Mouse (Mus musculus): ENCODE results near the gene Gnl1. TPM values are rescaled to one million over a fixed set of nuclear protein-coding genes. Genes with fewer than 3 reads are reported as not detected.
"Not testable (repeated sequence)": the region's sequence is repeated elsewhere in the genome, so short reads cannot be mapped to it uniquely, and the experiment has no call there.

The Gnl1 gene
- total RNA-seq (2017), result 18.3 and 22.1 TPM in 2 replicates

DNA sequence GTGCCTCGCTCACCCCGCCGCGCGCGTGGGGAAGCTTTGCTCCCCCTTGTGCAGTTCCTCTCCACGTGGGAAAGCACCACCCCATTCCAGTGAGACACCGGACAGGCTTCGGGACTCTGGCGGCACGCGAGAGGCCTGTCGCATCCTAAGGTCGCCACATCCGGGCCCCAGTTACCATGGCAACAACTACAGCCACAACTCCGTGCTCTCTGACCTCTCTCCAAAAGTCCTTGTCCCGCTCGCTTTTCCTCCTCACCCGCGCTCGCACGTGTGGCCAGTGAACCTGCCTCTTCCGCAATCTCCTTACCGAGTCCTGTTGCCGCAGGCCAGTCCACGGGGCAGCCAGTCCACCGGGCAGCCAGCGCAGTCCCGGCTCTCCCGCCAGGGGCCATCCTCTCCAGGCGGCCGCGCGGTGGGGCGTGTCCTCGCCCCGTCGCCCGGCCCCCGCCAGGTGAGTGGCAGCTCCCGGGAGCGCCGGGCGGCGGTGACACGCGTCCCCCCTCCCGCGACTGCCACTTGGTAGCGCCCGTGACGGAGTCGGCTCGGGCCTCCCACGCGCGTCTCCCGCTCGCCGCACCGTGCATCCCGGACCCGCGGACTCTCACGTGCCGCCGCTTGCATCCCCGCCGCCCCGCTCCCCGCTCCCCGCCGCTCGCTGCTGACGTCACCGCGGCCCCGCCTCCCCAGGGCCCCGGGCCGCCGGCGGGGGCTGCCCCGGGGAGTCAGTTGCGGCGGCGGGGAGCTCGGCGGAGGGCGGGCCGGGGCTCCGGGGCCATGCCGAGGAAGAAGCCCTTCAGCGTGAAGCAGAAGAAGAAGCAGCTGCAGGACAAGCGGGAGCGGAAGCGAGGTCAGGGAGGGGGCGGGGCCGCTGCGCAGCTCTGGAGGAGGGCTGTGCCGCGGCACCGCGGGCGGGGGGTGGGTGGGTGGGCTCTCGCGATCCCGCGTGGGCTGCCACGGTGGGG, at the start of gene Gnl1, which contains the start of gene Prr3:
TSS of gene Gnl1 (plus strand) at position 451 of the 962 bp plus-strand sequence.
TSS of gene Prr3 (minus strand) at position 836 of the 962 bp plus-strand sequence.
- ATAC-seq (replicated peaks in 1 of 2; ENCODE audit: insufficient read depth in 1 of 2, low FRiP score in 2 of 2, low TSS enrichment in 1 of 2, low read depth in 1 of 2, poor library complexity in 2 of 2, severe bottlenecking in 2 of 2), result peak; percentile 78 to 82

DNA sequence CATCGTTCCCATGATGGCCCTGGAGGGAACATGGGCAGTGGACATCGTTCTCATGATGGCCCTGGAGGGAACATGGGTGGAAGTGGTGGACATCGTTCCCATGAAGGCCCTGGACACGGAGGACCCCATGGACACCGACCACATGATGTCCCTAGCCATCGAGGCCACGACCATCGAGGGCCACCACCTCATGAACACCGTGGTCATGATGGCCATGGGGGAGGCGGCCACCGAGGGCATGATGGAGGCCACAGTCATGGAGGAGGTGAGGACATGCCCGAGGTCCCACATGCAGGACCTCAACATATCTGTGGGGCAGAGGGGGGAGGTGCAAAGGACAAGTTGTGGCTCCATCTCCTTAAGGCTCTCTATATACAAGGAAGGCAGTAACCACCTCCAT, 49.0 kb upstream of the Gnl1 start:
- ATAC-seq (replicated peaks in 1 of 2; ENCODE audit: insufficient read depth in 1 of 2, low FRiP score in 2 of 2, low TSS enrichment in 1 of 2, low read depth in 1 of 2, poor library complexity in 2 of 2, severe bottlenecking in 2 of 2), result no peak

- ATAC-seq (replicated peaks in 1 of 2; ENCODE audit: insufficient read depth in 1 of 2, low FRiP score in 2 of 2, low TSS enrichment in 1 of 2, low read depth in 1 of 2, poor library complexity in 2 of 2, severe bottlenecking in 2 of 2), result no peak
These were observed 47.0 kb upstream of the Gnl1 start for GRCm38 (mm10) chr17:35932608-35933007.

GRCm38 (mm10) chr17:35935763-35936162, 43.9 kb upstream of the Gnl1 start:
- peak; percentile 62 to 74; a peak in 2 of 4 replicates for ATAC-seq (replicated peaks in 1 of 2; ENCODE audit: insufficient read depth in 1 of 2, low FRiP score in 2 of 2, low TSS enrichment in 1 of 2, low read depth in 1 of 2, poor library complexity in 2 of 2, severe bottlenecking in 2 of 2)

GRCm38 (mm10) chr17:35937700-35938348, 41.8 kb upstream of the Gnl1 start:
- ATAC-seq (replicated peaks in 1 of 2; ENCODE audit: insufficient read depth in 1 of 2, low FRiP score in 2 of 2, low TSS enrichment in 1 of 2, low read depth in 1 of 2, poor library complexity in 2 of 2, severe bottlenecking in 2 of 2), result peak; percentile 59 to 92; a peak in 3 of 4 replicates

GRCm38 (mm10) chr17:35939108-35939507, 40.5 kb upstream of the Gnl1 start:
- no peak for ATAC-seq (replicated peaks in 1 of 2; ENCODE audit: insufficient read depth in 1 of 2, low FRiP score in 2 of 2, low TSS enrichment in 1 of 2, low read depth in 1 of 2, poor library complexity in 2 of 2, severe bottlenecking in 2 of 2)

DNA sequence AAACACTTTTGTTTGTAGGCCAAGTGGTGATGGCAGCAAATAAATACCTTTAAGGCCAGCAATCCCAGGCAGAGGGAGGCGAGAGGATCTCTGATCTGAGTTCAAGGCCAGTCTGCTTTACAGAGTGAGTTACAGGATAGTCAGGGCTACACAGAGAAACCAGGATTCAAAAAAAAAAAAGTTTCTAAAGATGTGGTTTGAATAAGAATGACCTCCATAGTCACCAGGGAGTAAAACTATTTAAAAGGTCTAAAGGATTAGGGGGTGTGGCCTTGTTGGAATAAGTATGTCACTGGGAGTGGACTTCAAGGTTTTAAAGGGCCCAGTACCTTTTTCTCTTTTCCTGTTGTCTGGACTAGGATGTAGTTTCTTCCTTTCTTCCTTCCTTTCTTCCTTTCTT, 39.7 kb upstream of the Gnl1 start:
- ATAC-seq (replicated peaks in 1 of 2; ENCODE audit: insufficient read depth in 1 of 2, low FRiP score in 2 of 2, low TSS enrichment in 1 of 2, low read depth in 1 of 2, poor library complexity in 2 of 2, severe bottlenecking in 2 of 2), result no peak

- ATAC-seq (replicated peaks in 1 of 2; ENCODE audit: insufficient read depth in 1 of 2, low FRiP score in 2 of 2, low TSS enrichment in 1 of 2, low read depth in 1 of 2, poor library complexity in 2 of 2, severe bottlenecking in 2 of 2), result not testable (repeated sequence)
These were observed 28.7 kb upstream of the Gnl1 start for GRCm38 (mm10) chr17:35950946-35951345.

GRCm38 (mm10) chr17:35952559-35952958, 27.1 kb upstream of the Gnl1 start:
- ATAC-seq (replicated peaks in 1 of 2; ENCODE audit: insufficient read depth in 1 of 2, low FRiP score in 2 of 2, low TSS enrichment in 1 of 2, low read depth in 1 of 2, poor library complexity in 2 of 2, severe bottlenecking in 2 of 2), result not testable (repeated sequence)

DNA sequence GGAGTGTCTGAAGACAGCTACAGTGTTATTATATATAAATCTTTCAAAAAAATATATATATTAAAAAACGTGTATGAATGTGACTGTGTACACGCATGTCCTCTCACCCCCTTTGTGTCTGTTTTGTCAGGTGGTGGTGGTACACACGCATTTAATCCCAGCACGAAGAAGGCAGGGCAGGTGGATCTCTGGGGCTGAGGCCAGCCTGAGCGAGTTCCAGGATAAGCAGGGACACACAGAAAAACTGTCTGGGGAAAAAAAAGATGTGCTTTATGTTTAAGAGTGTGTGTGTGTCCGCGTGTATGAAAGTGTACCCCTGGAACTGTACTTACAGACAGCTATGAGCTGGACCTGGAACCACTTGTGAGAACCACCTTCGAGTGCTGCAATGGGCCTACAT, 25.0 kb upstream of the Gnl1 start:
- no peak for ATAC-seq (replicated peaks in 1 of 2; ENCODE audit: insufficient read depth in 1 of 2, low FRiP score in 2 of 2, low TSS enrichment in 1 of 2, low read depth in 1 of 2, poor library complexity in 2 of 2, severe bottlenecking in 2 of 2)

- no peak for ATAC-seq (replicated peaks in 1 of 2; ENCODE audit: insufficient read depth in 1 of 2, low FRiP score in 2 of 2, low TSS enrichment in 1 of 2, low read depth in 1 of 2, poor library complexity in 2 of 2, severe bottlenecking in 2 of 2)
These were observed 21.0 kb upstream of the Gnl1 start for GRCm38 (mm10) chr17:35958533-35959223.

GRCm38 (mm10) chr17:35963279-35963678, 16.4 kb upstream of the Gnl1 start:
- no peak for ATAC-seq (replicated peaks in 1 of 2; ENCODE audit: insufficient read depth in 1 of 2, low FRiP score in 2 of 2, low TSS enrichment in 1 of 2, low read depth in 1 of 2, poor library complexity in 2 of 2, severe bottlenecking in 2 of 2)

- no peak for ATAC-seq (replicated peaks in 1 of 2; ENCODE audit: insufficient read depth in 1 of 2, low FRiP score in 2 of 2, low TSS enrichment in 1 of 2, low read depth in 1 of 2, poor library complexity in 2 of 2, severe bottlenecking in 2 of 2)
These were observed 12.0 kb upstream of the Gnl1 start for GRCm38 (mm10) chr17:35967621-35968020.

DNA sequence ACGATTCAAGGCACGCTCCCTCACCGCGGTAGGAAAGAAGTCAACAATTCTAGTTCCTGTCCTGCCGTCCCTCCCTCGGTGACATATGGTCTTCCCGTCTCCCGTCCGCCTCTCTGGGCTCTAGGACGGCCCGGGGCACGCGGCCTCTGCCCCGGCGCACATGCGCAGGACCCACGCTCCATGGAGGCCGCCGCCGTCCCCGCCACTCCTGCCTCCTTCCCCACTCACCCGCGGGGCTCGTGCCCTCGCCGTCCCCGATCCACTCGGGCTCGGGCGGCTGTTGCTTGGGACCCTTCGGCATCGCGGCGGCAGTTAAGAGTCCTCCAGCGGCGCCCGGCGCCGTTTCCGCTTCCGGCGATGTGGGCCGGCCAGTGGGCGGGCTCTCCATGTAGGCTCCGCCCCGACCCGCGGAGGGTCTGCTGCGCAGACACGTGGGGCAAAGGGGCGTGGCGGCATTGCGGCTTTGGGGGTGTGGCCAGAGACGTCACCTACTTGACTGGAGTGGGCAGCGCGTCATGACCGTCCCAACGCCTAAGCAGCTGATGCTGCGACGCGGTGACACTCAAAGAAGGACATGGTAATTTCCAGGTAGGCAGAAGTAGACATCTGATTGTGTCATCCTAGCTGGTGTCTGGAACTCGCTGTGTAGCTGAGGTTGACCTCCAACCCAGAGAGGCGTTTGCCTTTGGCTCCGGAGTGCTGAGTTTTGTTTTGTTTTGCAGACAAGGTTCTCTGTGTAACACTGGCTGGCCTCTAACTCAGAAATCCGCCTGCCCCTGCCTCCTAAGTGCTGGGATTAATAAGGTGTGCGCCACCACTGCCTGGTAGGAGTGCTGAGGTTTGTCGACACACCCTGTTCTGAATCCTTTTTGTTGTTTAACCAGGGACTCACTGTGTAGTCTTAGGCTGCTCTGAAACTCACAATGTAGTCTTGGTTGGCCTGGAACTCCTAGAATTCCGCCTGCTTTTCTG, 9.9 kb upstream of the Gnl1 start, which contains the start of gene Abcf1:
TSS of gene Abcf1 (minus strand) at position 344 of the 972 bp plus-strand sequence.
- peak; percentile 96 to 98 for ATAC-seq (replicated peaks in 1 of 2; ENCODE audit: insufficient read depth in 1 of 2, low FRiP score in 2 of 2, low TSS enrichment in 1 of 2, low read depth in 1 of 2, poor library complexity in 2 of 2, severe bottlenecking in 2 of 2)

- ATAC-seq (replicated peaks in 1 of 2; ENCODE audit: insufficient read depth in 1 of 2, low FRiP score in 2 of 2, low TSS enrichment in 1 of 2, low read depth in 1 of 2, poor library complexity in 2 of 2, severe bottlenecking in 2 of 2), result no peak
These were observed 7.5 kb upstream of the Gnl1 start for GRCm38 (mm10) chr17:35972131-35972530.

DNA sequence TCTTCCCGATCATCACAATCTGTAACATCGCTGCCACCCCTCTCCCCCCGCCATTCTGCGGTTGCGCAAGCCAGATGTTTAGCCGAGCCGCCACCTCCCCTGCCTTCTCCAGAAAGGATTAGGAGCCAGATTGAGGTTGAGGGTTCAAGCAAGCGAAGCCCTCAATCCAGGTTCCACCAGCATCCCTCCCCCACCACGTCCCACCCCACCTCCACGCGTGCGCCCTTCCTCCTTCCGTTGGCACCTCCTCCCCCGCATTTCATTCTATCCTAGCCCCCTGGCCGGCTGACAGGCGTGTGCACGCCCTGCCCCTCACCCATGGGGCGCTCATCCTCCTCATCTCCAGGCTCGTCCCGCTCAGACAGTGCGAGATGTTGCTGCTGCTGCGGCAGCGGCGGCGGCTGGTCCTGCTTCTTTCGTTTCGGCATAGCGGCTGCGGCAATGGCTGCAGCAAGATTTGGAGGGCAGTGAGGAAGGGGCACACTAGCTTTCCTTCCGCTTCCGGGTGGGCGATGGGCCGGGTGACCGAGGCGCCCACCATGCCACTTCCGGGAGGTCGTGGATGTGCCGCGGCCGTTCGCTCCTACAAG, 745 bp upstream of the Gnl1 start:
- peak in 1 of 2 experiments; percentile 22; a peak in 2 of 4 replicates for ATAC-seq (replicated peaks in 1 of 2; ENCODE audit: insufficient read depth in 1 of 2, low FRiP score in 2 of 2, low TSS enrichment in 1 of 2, low read depth in 1 of 2, poor library complexity in 2 of 2, severe bottlenecking in 2 of 2)
